Mouse (Mus musculus): ENCODE measurements around the gene Tmem108. TPM values are rescaled to one million over a fixed set of nuclear protein-coding genes. Genes with fewer than 3 reads are reported as not detected.

The Tmem108 gene
- total and polyA plus RNA-seq, 3 experiments, result 4.4 to 10.5 (median 4.9) TPM

DNA sequence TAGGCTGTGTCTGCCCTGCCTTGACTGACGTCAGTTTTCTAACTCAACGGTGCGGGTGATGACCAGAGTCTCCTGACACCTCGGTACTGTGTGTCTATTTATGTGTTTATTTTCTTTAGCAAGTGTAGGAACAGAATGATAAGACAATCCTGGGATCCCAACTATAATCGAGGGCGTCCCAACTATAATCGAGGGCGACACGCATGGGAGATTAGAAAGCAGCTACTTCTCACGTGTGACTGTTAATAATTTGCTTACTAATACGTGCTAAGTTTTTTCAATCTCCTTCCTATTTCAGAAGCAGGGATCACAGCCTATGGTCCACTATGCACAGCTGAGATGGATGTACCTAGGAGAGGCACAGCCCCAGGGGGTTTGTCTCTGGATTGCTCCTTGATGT is 266.2 kb downstream of the Tmem108 start:
- no peak for DNase-seq

DNA sequence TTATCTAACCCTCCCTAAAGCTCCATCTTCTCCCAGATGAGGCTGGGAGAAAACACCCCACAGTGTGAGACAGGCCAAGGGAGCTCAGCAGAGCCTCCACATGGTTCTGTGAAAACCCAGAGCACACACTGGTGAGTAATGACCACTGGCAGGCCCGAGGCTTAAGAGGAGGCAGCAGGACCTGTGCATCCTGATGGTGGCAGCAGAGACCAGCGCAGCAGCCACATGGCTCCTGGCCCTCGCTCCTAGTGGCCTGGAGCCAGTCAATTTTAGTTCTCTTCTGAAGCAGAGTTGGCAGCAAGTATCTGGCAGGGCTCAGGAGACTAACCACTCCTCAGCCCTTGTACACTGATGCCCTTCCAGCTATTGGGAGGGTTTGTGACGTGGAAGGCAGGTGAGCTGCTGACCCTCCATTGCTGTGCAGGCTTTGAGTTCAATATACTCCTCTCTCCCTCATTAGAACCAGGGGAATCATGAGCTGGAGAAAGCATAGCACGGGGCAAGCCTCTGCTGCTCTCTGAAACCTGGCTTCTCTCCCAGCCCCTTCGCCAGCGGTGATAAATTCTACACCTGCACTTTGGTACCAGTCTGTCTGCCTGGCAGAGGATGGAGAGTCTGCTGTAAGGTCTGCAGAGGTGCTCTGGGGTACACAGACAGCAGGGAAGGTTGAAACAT is 267.2 kb downstream of the Tmem108 start:
- DNase-seq, result peak; percentile 84

DNA sequence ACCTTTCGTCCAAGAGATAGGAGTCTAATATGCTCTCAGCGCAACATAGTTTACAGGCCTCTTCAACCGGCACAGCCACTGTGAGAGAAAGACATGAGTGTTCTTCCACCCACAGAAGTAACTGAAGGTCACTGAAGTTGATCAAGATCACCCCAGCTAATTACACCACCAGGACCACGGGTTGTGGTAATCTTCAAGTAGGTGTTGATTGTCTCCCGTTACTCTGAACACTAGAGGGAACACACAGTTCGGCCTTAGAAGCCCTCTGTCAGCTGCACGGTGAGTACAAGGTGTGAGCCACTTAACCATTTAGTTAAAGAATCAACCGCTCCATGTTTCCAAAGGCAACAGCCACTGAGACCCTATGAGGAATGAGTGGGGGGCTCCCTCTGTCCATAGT is 269.7 kb downstream of the Tmem108 start:
- no peak for DNase-seq

DNA sequence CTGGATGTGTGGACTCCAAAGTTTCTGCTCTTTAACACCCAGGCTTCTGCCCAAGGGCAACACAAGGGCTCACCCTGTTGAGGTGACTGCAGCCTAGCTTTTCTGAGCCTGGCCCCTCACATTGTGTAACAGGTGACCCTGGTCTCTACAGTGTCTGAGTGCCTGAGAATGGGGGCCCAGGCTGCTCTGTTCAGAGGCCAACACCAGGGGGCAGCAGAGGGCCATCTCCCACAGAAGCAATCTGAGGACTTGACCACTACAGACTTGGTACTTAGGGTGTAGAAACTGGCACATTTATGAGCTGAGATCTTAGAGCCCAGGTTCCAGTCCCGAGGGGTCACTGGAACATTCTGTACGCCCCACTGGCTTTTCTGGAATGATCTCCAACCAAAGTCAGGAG is 271.2 kb downstream of the Tmem108 start:
- peak; percentile 78 for DNase-seq

DNA sequence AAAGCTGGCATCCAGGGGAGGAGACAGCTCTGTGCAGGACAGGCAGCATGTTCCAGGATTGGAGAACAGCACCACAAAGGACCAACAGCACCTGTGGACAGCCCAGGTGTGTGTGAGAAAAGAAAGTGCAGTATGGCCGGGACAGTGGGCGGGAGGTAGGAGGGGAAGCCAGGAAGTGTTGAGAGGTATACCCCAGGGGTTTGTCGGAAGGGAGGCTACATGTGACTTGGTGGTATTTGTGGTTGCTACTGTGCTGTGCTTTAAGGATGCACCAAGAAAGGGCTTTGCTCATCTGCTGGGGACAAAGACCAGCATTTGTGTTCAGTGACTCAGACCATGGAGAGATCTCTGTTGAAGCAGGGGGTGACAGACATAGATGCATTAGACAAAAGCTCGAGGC is 271.8 kb downstream of the Tmem108 start:
- DNase-seq, result no peak

DNA sequence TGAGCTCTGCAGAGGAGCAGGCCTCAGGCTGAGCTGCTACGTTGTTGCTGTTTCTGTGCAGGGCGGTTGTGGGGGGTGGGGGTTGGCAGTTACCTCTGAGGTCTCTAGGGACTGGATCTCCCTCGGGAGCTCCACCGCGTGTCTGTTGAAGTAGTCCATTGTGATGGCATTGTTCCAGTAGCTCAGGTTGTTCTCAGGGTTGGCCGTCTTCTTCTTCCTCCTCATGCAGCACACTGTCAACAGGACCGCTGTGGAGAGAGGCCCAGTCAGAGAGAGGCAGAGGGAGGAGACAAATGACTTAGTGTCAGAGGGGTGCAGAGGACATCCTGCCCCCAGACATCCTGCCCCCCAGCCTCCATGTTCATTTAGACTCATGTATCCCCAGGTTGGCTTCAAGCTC is 272.5 kb downstream of the Tmem108 start:
- DNase-seq, result peak; percentile 18

DNA sequence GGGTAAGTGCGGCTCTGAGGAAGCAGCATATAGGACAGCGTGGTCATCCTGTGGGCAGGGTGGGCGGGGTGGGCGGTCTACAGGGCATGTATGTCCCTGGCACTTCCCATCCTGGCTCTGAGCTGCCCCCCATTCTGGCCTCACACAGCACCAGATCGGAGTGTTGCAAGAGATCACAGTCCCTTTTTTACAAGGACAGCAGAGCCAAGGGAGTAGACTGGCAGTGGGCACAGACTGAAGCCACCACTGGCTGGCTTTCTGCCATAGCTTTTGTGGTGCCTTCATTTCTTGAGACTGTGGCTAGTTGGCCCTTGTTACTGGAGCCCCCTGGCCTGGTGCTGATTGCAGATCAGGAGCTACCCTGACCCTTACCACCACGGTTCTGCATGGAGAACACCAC is 275.4 kb downstream of the Tmem108 start:
- DNase-seq, result no peak

DNA sequence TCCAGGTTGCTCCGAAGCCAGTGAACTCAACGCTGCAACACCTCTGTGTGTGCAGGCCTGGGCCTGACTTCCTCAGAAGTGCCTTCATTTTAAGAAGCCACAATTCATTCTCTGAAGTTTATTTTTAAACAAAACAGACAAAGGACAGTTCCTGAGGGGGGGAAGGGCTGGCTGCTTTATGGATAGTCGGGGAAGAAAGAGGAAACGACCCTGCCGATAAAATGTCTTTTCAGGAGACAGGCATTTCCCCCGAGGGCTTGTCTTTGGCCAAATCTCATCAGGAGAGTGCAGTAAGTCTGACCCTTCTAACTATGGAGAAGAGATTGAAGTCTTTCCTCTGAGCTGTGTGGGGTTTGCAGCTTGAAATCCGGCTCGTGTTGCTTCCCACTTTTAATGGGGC is 276.0 kb downstream of the Tmem108 start:
- peak; percentile 33 for DNase-seq

DNA sequence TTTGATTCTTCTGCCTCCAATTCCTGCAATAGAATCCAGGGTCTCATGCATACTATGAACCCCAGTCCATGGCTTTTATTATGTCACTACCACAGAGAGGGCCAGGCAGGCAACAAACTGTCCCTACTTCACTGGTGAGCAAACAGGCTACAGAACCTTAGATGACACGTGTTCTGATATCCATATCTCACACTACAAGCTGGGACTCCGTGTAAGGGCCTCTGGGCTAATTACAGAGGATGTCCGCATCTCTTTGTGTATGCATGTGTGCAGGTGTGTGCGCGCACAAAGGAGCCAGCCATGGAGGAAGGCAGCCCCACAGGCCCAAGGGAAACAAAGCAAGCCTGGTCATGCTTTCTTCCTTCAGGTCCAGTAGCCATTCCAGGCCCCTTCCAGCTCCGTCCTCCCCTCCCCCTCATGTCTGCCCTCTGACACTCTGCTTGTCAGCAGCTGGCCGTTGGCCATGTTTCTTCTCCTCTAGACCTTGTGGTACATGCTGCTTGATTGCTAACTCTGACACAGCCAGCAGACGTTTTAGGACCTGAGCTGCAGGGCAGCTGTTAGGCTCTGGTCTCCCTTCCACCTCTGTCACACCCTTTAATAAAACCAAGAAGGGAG is 280.9 kb downstream of the Tmem108 start:
- DNase-seq, result no peak

DNA sequence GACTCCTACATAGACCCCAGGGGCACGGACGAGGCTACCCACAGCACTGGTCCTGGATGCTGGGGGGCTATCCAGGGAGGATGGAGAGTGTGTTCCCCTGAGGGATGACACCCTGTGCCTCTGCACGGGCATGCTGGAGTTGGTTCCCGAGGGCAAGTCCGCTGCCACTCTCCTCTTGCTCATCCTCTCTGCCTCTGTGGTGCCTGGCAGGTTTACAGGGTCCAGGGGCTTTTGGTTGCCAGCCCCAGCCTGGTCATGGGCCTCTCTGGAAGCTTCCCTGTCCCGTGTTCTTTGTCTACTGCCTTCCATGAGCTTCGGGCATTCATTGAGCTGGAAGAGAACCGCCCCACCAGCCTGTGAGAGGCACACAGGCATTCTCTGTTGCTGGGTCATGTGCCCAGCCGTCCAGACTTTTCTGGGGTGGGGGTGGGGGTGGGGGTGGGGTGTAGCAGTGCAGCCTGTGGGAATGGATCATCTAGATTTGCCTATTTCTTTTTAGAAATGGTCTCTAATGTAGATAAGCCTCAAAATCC is 281.5 kb downstream of the Tmem108 start, which contains the start of gene Bfsp2:
TSS of gene Bfsp2 (minus strand) at position 377 of the 533 bp plus-strand sequence.
- no peak for DNase-seq

DNA sequence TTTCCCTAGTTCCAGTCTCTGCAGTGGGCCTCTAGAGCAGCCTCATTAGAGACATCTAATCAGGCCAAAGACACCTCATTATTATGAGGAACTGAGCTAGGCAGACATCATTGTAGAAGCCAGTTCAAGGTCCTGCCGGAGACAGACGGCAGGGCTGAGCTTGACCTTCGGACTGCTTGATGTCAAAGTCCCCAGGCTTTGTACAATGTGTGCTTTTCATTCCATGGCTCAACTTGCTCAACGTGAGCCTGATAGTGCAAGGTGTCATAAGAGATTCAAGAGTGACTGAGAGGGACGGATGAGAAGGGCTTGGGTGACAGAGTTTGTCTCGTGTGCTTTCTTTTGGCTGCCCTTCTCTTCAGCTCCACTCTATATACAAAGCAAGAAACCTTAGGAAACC is 286.2 kb downstream of the Tmem108 start:
- no peak for DNase-seq

DNA sequence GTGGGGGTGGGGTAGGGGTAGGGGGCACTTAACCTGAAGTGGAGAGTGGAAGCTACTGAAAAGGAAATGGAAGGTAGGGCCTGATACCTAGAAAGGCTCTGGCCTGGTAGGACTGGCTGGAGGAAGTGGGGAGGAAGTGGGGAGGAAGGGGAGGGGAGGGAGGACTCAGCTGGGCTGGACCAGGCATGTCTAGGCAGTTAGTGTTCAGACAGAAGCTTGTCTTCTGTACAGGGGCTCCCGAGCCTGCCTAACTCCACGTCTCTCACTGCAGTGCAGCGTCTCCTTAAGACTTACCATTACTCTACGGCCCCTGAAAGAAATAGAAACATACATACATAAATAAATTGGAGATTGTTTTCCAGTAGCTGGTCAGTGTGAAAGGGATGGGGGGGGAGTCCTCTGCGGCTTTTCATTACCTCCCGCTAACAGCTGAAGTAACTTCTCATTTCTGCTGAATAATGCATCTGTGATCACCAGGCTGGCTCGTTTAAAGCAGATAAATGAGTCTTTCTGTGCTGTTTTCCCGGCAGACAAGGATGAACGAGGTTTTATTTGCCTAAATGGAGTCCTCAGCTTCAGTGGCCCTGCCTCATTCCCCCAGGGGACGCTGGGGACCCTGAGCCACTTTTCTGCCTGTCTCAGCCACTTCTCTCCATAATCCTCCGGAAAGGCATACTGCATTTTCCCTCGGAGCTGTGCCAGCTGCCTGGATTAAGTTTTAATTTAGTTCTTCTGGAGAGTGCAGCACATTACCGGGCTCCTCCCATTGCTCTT is 287.5 kb downstream of the Tmem108 start:
- no peak for DNase-seq

DNA sequence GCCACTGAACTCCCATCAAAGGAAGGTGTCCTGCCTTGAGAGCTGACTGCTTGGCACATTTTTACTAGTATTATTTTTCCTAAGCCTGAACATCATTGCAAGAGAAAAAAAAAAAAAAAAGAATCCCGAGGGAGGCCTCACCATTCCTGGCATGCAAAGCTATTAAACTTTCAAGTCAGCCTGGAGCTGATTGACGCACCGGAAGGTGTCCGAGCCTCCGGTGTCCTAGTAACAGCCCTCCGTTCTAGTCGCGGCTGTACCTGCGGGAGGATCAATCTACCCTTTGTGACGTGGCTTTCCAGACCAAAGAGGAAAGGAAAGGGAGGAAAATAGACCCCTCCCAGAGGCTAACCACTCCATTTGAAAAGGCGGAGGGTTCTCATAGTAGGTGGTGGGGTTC is 289.9 kb downstream of the Tmem108 start:
- DNase-seq, result no peak

DNA sequence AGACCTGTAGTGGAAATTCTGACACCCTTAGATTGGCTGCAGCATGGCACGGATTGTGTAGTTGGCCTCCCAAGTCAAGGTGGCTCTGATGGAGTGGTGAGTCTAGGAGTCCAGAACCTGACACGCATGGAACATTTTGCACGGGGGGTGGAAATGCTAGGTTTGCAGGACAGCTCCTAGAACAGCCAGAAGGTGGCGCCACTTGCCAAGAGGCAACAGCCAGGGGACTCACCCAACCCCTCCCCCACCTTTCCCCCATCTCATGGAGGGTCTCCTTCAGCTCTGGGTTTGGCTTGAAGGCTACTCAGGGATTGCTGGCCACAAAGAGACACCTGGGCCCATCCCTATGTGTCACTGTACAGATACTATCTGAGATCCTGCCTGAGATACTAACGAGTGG is 292.1 kb downstream of the Tmem108 start:
- no peak for DNase-seq

DNA sequence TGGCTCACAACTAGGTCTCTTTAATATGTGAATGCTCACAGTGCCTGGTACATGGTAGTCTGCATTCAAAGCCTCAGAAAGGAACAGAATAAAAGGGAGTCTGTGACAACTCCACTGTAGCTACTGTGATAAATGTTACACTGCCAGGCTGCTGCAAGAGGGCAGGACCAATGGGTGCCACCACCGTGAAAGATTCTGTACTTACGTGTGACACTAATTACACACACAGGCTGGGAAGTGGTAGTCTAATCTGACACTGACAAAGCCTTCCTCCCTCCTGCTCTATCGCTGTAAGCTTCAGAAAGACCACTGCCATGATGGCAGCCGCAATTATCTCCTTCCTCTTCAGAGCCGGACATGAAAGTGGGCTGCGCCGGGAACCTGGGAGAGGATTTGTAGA is 292.7 kb downstream of the Tmem108 start:
- DNase-seq, result no peak

DNA sequence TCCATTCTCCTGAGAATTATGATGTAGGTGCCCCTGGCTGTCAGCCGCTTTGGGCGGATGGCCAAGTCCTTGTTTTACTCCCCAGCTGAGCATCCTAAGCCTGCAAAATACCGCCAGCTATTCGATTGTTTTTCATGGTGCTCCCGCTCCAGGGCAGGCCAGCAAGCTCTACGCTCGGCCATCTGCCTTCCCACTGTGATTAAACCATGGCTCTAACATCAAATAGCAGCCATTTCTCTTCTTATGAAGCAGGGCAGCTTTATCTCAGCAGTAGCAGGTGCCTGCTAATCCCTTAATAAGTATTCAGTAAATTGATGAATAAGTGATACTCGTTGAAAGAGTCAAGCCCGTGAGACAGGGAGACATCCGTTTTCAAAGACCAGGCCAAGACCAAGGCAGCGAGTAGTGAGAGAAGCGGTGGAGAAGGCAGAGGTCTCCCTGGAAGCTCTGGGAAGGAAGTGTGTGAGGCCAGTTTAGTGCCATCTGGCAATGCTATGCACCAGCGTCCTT is 295.9 kb downstream of the Tmem108 start:
- peak; percentile 29 for DNase-seq

DNA sequence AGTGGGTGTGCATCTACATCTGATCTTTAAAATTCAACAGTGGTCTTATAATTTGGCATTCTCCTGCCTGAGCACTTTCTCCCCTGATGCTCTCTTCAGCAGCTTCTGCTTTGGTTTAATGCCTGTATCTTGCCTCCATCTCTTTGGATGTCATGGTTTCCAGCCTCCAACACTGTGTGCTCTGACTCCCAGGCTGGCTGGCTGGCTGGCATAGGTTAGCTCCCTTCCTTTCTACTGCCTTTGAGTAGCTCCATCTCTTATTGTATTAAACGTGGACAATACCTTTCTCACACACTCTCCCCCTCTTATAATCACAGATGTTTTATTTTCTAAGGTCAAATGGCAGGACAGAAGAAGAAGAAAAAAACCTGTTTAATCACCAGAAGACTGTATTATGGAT is 296.3 kb downstream of the Tmem108 start:
- no peak for DNase-seq

DNA sequence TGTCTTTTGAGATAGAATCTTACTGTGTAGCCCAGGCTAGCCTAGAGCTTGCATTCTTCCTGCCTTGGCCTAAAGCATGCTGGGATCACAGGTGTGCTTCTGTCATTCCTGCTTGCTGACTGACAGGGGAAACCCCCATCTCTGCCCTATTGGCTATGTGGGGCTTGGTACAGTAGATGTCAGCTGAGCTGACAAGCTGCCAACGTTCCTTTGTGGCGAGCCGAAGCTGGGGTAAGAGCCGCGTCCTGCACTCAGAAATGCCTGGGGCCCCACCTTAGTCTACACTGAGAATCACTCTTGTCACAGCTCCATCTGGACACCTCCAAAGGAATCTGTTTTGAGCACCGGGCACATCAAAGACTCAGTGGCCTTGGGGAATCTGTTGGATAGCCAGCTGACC is 297.8 kb downstream of the Tmem108 start:
- DNase-seq, result peak; percentile 25

DNA sequence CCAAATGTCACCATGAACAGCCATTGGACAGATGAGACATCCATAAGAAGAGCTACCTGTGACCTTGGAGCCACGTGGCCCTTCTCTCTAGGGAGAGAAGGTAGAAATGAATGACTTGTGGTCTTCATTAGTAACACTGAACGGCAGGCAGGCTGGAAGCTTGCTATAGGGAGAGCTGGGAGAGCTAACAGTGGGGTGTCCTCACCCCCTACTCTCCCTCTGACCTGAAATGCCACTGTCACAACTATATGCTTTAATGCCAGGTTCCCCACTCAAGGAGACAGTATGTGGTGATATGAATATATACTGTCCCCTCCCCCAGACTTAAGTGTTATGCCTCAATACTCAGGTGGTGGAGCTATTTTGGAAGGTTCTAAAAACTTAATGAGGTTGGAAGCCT is 301.8 kb downstream of the Tmem108 start:
- DNase-seq, result no peak

DNA sequence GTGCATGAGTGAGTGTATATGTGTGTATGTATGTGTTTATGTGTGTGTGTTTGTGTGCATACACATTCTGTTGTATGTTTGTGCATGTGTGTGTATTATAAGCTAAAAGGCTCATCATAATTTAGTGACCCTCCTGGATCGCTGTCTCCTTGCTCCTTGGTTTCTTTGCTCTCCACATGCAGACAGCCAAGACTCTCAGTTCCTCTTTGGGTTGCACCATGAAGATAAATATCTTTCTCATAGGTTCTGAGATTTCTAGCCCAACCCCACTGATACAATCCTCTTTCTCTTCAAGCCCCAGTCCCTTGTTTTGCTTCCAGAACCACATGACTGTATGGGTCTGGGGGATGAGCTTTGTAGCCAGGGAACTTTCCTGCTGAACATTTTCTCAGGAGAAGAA is 302.3 kb downstream of the Tmem108 start:
- DNase-seq, result no peak

DNA sequence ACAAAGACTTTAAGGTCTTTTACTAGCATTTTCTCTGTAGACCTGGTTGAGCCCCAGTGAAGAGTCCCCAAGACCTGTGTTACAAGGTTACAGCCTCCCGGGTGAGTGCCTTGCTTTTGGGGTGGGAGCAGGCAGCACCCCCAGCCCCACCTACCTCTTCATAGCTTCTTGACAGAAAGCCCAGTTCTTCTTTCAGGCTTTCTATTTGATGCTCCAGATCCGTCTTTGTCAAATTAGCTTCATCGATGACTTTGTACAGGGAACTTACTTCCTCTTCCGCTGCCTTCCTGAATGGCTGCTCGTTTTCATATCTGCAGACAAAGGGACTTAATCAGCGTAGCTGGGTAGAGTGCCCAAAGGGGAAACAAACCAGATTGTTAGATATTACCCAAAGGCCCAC is 312.0 kb downstream of the Tmem108 start:
- no peak for DNase-seq

DNA sequence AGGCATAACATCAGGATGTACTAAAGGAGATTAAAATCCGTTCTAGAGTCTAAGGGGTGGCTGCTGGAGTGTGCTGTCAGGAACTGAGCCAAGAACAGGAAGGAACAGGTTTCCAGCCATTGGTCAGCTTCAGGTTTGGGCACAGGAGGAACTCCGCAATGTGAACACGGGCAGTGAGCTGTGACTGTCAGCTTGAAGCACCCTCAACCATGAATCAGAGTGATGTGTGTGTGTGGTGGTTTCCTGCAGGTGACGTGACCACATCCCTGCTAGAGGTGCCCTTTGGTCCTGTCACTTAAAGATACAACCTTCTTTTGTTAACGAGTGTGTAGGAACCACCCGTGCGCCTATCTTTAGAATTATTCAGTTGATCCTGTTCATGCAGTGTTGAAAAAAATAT is 312.5 kb downstream of the Tmem108 start:
- no peak for DNase-seq

DNA sequence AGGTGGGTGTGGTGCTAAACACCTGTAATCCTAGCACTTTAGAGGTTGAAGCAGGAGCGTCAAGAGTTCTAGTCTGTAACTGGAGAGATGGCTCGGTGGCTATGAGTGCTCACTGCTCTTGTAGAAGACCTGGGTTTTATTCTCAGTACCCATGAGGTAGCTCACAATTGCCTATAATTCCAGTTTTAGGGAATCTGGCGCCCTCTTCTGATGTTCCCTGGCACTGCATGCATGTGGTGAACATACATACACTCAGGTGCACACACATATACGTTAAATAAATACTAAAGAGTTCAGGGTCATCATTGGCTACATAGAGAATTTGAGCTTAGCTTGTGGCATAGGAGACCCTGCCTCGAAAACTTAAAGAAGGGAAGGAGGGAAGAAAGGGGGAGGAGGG is 317.0 kb downstream of the Tmem108 start:
- no peak for DNase-seq

All from adrenal gland, adult 2 months (tissue).